Mouse (Mus musculus) left cerebral cortex, adult 6 months (tissue): ENCODE results near the gene Fdps. TPM values are rescaled to one million over a fixed set of nuclear protein-coding genes. Genes with fewer than 3 reads are reported as not detected.

Experiments
- long read RNA-seq, 2 experiments: library from polyadenylated mRNA; unstranded; transcript quantifications; one replicate each; pipeline ENCODE4 v2.0.0; 2019 to 2020
- polyA plus RNA-seq: library from polyadenylated mRNA; unstranded; fragments of <200 nt; fragmentation: Nextera tagmentation; gene quantifications from 2 replicates; pipeline ENCODE4 v1.2.3, GENCODE M21; 2021

The Fdps gene
- 156 and 192 TPM in 2 replicates for polyA plus RNA-seq
- long read RNA-seq, experiment 1, transcript Fdps-201 (10 exons, 1,237 nt) = major isoform, 188 of 239 reads
- long read RNA-seq, experiment 1, transcript Fdps-203 (11 exons, 1,382 nt) = minor isoform, 5 of 239 reads
- long read RNA-seq, experiment 1, partial matches to known transcripts = 32 of 239 reads
- long read RNA-seq, experiment 1, other reads (novel, unspliced or antisense) = 10 of 239 reads
- long read RNA-seq, experiment 2, transcript Fdps-201 (10 exons, 1,237 nt) = major isoform, 172 of 229 reads
- long read RNA-seq, experiment 2, partial matches to known transcripts = 45 of 229 reads
- long read RNA-seq, experiment 2, other reads (novel, unspliced or antisense) = 9 of 229 reads

GRCm38 (mm10) chr3:89101812-89102494 lies at the start of gene Fdps:
Gene Fdps (minus strand): TSS chr3:89101959.

DNA sequence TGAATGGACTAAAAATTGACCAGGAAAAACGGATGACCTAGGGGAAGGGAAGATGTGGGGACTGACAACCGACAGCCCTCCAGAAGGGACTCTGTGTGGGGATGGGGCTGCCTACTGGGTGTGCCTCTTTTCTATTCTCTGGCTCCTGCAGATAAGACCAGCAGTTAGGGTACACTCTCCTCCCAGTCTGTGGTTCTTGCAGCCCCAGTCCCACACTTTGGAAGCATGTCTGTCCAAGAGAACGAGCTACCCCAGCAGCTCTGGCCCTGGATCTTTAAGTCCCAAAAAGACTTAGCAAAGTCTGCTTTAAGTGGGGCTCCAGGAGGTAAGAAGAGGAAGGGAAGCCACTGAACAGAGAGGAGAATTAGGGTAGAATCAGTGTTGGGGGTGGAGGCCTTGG lies 34.2 kb upstream of the Fdps start, which contains the start of gene Pklr:
Pklr (plus strand) TSS at position 185 of the 400 bp plus-strand sequence.

GRCm38 (mm10) chr3:89100811-89101210 lies 948 bp downstream of the Fdps start, which contains the start of gene Gm43738:
Gene Gm43738 (minus strand): TSS chr3:89101099.

GRCm38 (mm10) chr3:89093175-89093574 lies 8.6 kb downstream of the Fdps start, which contains the start of gene Rusc1:
Gene Rusc1 (minus strand): TSS chr3:89093311.

Other genes with a start within 250 kb of the Fdps start
- 18.8 and 21.4 TPM in 2 replicates for gene Msto1, start 188.0 kb downstream of the Fdps start, polyA plus RNA-seq
- 7.1 and 9.1 TPM in 2 replicates for gene Ash1l, start 151.3 kb downstream of the Fdps start, polyA plus RNA-seq
- gene Dap3, start 150.8 kb downstream of the Fdps start, polyA plus RNA-seq = 98.6 and 110 TPM in 2 replicates
- 47.9 and 79.6 TPM in 2 replicates for gene Rusc1, start 8.6 kb downstream of the Fdps start, polyA plus RNA-seq
- gene Gm43738, start 860 bp downstream of the Fdps start, polyA plus RNA-seq = 0.10 TPM in 1 of 2 replicates, not detected in the other
- gene Pklr, start 34.2 kb upstream of the Fdps start, polyA plus RNA-seq = not detected in 2 replicates
- gene Hcn3, start 58.2 kb upstream of the Fdps start, polyA plus RNA-seq = 2.2 and 5.2 TPM in 2 replicates
- gene Clk2, start 62.8 kb upstream of the Fdps start, polyA plus RNA-seq = 3.0 and 3.7 TPM in 2 replicates
- 65.4 and 69.8 TPM in 2 replicates for gene Scamp3, start 75.5 kb upstream of the Fdps start, polyA plus RNA-seq
- 8.2 and 15.5 TPM in 2 replicates for gene Fam189b, start 81.2 kb upstream of the Fdps start, polyA plus RNA-seq
- 24.1 and 25.8 TPM in 2 replicates for gene Gba, start 101.0 kb upstream of the Fdps start, polyA plus RNA-seq
- gene Thbs3, start 113.2 kb upstream of the Fdps start, polyA plus RNA-seq = 8.3 and 12.0 TPM in 2 replicates
- 121 and 135 TPM in 2 replicates for gene Mtx1, start 125.1 kb upstream of the Fdps start, polyA plus RNA-seq
- 0.20 and 0.34 TPM in 2 replicates for gene Muc1, start 127.1 kb upstream of the Fdps start, polyA plus RNA-seq
- gene Krtcap2, start 144.0 kb upstream of the Fdps start, polyA plus RNA-seq = 209 and 223 TPM in 2 replicates
- gene Trim46, start 144.3 kb upstream of the Fdps start, polyA plus RNA-seq = 23.1 and 27.4 TPM in 2 replicates
- gene Dpm3, start 157.4 kb upstream of the Fdps start, polyA plus RNA-seq = 276 and 277 TPM in 2 replicates
- 48.6 and 65.6 TPM in 2 replicates for gene Slc50a1, start 168.6 kb upstream of the Fdps start, polyA plus RNA-seq
- 11.1 and 12.0 TPM in 2 replicates for gene Efna1, start 179.2 kb upstream of the Fdps start, polyA plus RNA-seq
- 5.6 and 31.3 TPM in 2 replicates for gene Efna3, start 221.0 kb upstream of the Fdps start, polyA plus RNA-seq
- 0.30 and 0.44 TPM in 2 replicates for gene Efna4, start 236.1 kb upstream of the Fdps start, polyA plus RNA-seq
- gene Adam15, start 248.0 kb upstream of the Fdps start, polyA plus RNA-seq = 21.3 and 43.1 TPM in 2 replicates